Mouse (Mus musculus) hindbrain, embryonic 14.5 days (tissue): ENCODE data around the gene Cercam. TPM values are rescaled to one million over a fixed set of nuclear protein-coding genes. Genes with fewer than 3 reads are reported as not detected.

Experiments
- ATAC-seq: fragments of 200-750 bp; cut with Nextera tagmentation; 2 replicates; pipeline ENCODE4 v1.8.0; 2017; ENCODE audit warnings: moderate number of reproducible peaks, mild to moderate bottlenecking, moderate TSS enrichment, moderate library complexity; ENCODE audit not compliant: low FRiP score
- DNase-seq: peaks from one replicate; pipeline ENCODE4 v3.0.0-alpha.2; 2015; ENCODE audit warnings: low spot score
- H3K27ac ChIP-seq: fragments of 300-500 bp; sonication (generic); 2 replicates; pipeline ENCODE4 v1.5.1; 2014; ENCODE audit warnings: mild to moderate bottlenecking, moderate library complexity
- H3K27me3 ChIP-seq: fragments of 300-500 bp; sonication (generic); 2 replicates; pipeline ENCODE4 v1.6.1; 2014; ENCODE audit warnings: mild to moderate bottlenecking, low read length, mixed read lengths; ENCODE audit not compliant: control insufficient read depth, insufficient read depth
- H3K36me3 ChIP-seq: fragments of 300-500 bp; sonication (generic); replicated peaks from 2 replicates; pipeline ENCODE4 v1.6.1; 2014; ENCODE audit not compliant: control insufficient read depth, insufficient read depth
- H3K4me1 ChIP-seq: fragments of 300-500 bp; sonication (generic); replicated peaks from 2 replicates; pipeline ENCODE4 v1.6.1; 2014; ENCODE audit warnings: antibody characterized with exemption, low read length, mixed read lengths; ENCODE audit not compliant: control insufficient read depth, insufficient read depth
- H3K4me2 ChIP-seq: fragments of 300-500 bp; sonication (generic); replicated peaks from 2 replicates; pipeline ENCODE4 v1.6.1; 2014; ENCODE audit warnings: mild to moderate bottlenecking, moderate library complexity
- H3K4me3 ChIP-seq: fragments of 300-500 bp; sonication (generic); replicated peaks from 2 replicates; pipeline ENCODE4 v1.5.1; 2014; ENCODE audit warnings: mild to moderate bottlenecking, low read length
- H3K9ac ChIP-seq: fragments of 300-500 bp; sonication (generic); 2 replicates; pipeline ENCODE4 v1.6.1; 2014
- H3K9me3 ChIP-seq: fragments of 300-500 bp; sonication (generic); 2 replicates; pipeline ENCODE4 v1.6.1; 2016; ENCODE audit warnings: low read length; ENCODE audit not compliant: control insufficient read depth
- WGBS: fragments of 180-500 bp; shearing (Covaris S2); extraction: QIAGEN DNeasy Blood & Tissue Kit; methylation state at CpG from one replicate; pipeline ENCODE4 v1.1.7; 2014; 5-methylcytosine and 5-hydroxymethylcytosine counted together
- polyA plus RNA-seq: library from polyadenylated mRNA; unstranded; fragments of >200 nt; fragmentation: Nextera tagmentation; extraction: Ambion mirVana; gene quantifications from 2 replicates; pipeline ENCODE4 v1.2.1, GENCODE M21; 2014

Cercam gene
- polyA plus RNA-seq, 1 experiment from 2014 or later: 19.1 TPM

DNA sequence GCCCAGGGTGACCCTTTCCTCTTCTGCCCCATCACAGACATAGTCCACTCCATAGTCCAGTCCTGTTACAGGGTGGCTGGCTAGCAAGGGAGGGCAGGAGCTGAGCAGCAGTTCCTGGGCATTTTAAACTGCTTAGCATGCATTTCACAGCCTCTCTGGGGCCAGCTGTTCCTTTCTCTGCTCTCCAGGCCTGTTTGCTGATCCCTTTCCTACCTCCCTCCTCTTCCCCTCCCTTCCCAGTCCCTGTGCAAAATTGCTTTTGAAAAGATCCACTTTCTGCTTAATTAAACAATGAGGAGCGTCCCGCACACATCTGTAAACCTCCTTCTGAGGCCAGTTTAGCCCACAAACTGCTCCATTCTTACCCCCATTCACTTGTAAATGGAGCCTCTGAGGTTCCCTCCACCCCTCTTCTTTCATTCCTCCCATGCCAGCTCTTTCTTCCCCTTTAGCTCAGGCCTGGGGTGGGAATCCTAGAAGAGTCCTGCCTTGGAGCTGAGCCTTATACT, 33.5 kb upstream of the Cercam start:
- Histone ChIP-seq H3K4me3 (no peak overlapping the region), H3K27ac (peak overlapping the region; percentile 34), H3K36me3 (peaks cover 18% of the 10 kb centered on the region), H3K4me2 (no peak overlapping the region), H3K9me3 (no peaks in the 10 kb centered on the region), H3K9ac (peak overlapping the region; percentile 3), H3K27me3 (no peaks in the 10 kb centered on the region), H3K4me1 (peaks cover 15% of the 10 kb centered on the region)
- DNase-seq (no peak), ATAC-seq (peak; percentile 34; the same call in 1 of the 2 replicates)
- 9% methylated on average over 2 of the region's 2 CpGs for WGBS

- Histone ChIP-seq H3K9ac (no peak overlapping the region), H3K27me3 (no peaks in the 10 kb centered on the region), H3K4me2 (no peak overlapping the region), H3K4me1 (peaks cover 36% of the 10 kb centered on the region), H3K4me3 (no peak overlapping the region), H3K27ac (peak overlapping the region; percentile 67), H3K36me3 (peaks cover 25% of the 10 kb centered on the region), H3K9me3 (no peaks in the 10 kb centered on the region)
- DNase-seq (peak; percentile 27), ATAC-seq (peak; percentile 52)
- WGBS: 13% methylated on average over 4 of the region's 4 CpGs
Measured at GRCm38 (mm10) chr2:29839460-29839859, 29.5 kb upstream of the Cercam start.

GRCm38 (mm10) chr2:29843231-29844105, 25.5 kb upstream of the Cercam start:
- ATAC-seq (0 out of 2 replicates have a peak, but pooled peaks have one; percentile 19), DNase-seq (no peak)
- Histone ChIP-seq H3K9ac (peak overlapping the region; percentile 95; the same call in 1 of the 2 replicates), H3K27ac (peak overlapping the region; percentile 88), H3K36me3 (peaks cover 22% of the 10 kb centered on the region), H3K9me3 (no peaks in the 10 kb centered on the region), H3K27me3 (no peaks in the 10 kb centered on the region), H3K4me2 (peak overlapping the region; percentile 78; the same call in 1 of the 2 replicates), H3K4me3 (no peak overlapping the region), H3K4me1 (peaks cover 51% of the 10 kb centered on the region)
- WGBS: 19% methylated on average over 9 of the region's 9 CpGs

DNA sequence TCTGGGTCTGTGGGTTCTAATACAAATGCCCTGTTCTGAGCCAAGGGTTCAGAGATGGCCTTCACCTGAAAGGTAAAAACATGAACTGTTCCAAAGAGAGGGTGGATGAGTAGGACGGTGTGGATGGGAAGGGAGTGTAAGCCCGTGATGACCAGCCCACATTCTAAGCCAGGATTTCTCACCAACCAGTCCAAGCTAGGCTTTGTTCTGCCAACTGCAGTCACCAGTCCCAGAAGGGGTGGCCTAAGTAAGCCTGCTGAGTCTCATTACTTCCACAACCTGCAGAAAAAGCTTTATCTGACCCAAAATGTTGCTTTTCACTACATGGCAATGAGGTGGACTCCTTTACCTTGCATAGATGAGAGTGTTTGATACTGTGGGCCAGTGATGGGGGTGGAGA, 24.8 kb upstream of the Cercam start:
- Histone ChIP-seq H3K4me2 (peak overlapping the region; percentile 78), H3K9me3 (no peaks in the 10 kb centered on the region), H3K9ac (peak overlapping the region; percentile 95), H3K4me1 (peaks cover 49% of the 10 kb centered on the region), H3K36me3 (peaks cover 22% of the 10 kb centered on the region), H3K4me3 (no peak overlapping the region), H3K27ac (peak overlapping the region; percentile 88), H3K27me3 (no peaks in the 10 kb centered on the region)
- 35% methylated on average over 2 of the region's 2 CpGs for WGBS
- DNase-seq: no peak
- ATAC-seq: no peak

DNA sequence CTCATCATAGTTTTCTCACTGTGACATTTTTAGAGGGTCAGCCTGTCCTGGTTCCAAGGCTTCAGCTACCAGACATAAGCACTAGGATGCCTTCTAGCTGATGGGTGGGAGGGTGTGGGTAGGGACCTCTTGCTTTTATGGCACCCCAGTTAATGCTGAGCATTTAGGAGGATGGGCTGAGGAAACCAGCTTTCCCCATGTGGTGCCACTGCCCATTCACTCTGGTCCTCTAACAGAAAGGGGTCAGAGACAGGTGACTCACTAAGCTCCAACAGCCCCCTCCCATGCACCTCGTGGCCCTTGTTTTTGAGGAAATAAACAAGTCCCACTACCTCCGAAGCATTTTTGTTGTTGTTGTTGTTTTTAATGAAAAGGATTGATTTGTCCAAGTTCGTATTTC, 24.3 kb upstream of the Cercam start:
- peaks cover 22% of the 10 kb centered on the region for H3K36me3 ChIP-seq
- H3K4me1 ChIP-seq: peaks cover 49% of the 10 kb centered on the region
- peak overlapping the region; percentile 69 for H3K4me3 ChIP-seq
- 10% methylated on average over 3 of the region's 3 CpGs for WGBS
- ATAC-seq: no peak
- DNase-seq: no peak
- peak overlapping the region; percentile 88 for H3K27ac ChIP-seq
- no peaks in the 10 kb centered on the region for H3K9me3 ChIP-seq
- H3K4me2 ChIP-seq: peak overlapping the region; percentile 78
- H3K9ac ChIP-seq: peak overlapping the region; percentile 95
- H3K27me3 ChIP-seq: no peaks in the 10 kb centered on the region

DNA sequence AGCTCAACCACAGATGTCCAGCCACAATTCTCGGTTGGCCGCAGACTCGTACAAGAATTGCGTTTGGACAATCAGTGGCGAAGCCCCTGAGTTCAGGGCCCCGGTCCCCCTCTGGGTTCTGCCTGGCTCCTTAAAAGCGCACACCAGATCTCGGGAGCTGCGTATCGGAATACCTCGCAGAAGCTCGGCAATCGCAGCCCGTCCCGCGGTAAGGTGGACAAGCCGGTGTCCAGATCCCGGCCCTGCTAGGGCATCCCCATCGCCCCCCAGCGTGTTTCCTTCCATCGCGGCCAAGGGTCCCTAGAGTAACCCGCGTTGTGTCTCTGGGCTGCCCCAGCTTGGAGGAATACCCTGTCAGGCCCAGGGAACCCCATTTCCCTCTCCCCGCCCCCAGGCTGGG, 23.3 kb upstream of the Cercam start:
- H3K9me3 ChIP-seq: no peaks in the 10 kb centered on the region
- H3K27ac ChIP-seq: peak overlapping the region; percentile 88
- H3K4me3 ChIP-seq: peak overlapping the region; percentile 69
- peak overlapping the region; percentile 78 for H3K4me2 ChIP-seq
- 1% methylated on average over 25 of the region's 25 CpGs for WGBS
- peak; percentile 45 for DNase-seq
- H3K27me3 ChIP-seq: no peaks in the 10 kb centered on the region
- ATAC-seq: no peak
- H3K36me3 ChIP-seq: peaks cover 22% of the 10 kb centered on the region
- peak overlapping the region; percentile 95 for H3K9ac ChIP-seq
- H3K4me1 ChIP-seq: peaks cover 47% of the 10 kb centered on the region

GRCm38 (mm10) chr2:29846061-29846853, 22.7 kb upstream of the Cercam start:
- 2% methylated on average over 45 of the region's 47 CpGs for WGBS
- DNase-seq: peak; percentile 56
- H3K4me1 ChIP-seq: peaks cover 45% of the 10 kb centered on the region

GRCm38 (mm10) chr2:29846911-29847310, 22.1 kb upstream of the Cercam start:
- Histone ChIP-seq H3K9me3 (no peaks in the 10 kb centered on the region), H3K4me3 (peak overlapping the region; percentile 69), H3K4me1 (peaks cover 45% of the 10 kb centered on the region), H3K4me2 (peak overlapping the region; percentile 78), H3K27ac (peak overlapping the region; percentile 88; the same call in 1 of the 2 replicates), H3K9ac (peak overlapping the region; percentile 95), H3K36me3 (peaks cover 14% of the 10 kb centered on the region), H3K27me3 (no peaks in the 10 kb centered on the region)
- ATAC-seq (no peak), DNase-seq (no peak)
- WGBS: 10% methylated on average over 3 of the region's 3 CpGs

More at GRCm38 (mm10) chr2:29846061-29846853, 22.7 kb upstream of the Cercam start:
- Histone ChIP-seq H3K36me3 (peaks cover 20% of the 10 kb centered on the region), H3K9ac (peak overlapping the region; percentile 95), H3K9me3 (no peaks in the 10 kb centered on the region), H3K4me3 (peak overlapping the region; percentile 69), H3K27me3 (no peaks in the 10 kb centered on the region), H3K4me2 (peak overlapping the region; percentile 78), H3K27ac (peak overlapping the region; percentile 88)
- peak; percentile 59 for ATAC-seq

DNA sequence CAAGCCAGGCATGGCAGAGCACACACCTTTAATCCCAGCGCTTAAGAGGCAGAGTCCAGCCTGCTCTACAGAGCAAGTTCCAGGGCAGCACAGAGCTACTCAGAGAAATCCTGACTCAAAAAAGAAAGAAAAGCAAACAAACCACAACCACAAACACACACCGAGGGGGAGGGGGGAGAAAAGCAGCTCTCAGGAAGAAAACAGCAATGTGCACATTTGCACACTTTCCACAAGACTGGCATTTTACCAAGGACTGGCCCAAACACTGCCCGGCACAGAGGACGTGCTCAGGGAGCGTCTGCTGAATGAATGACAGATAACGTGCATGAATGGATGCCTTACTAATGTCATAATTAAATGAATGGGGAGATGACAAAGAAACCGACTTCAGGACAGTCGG, 19.9 kb upstream of the Cercam start:
- DNase-seq: no peak
- Histone ChIP-seq H3K4me2 (no peak overlapping the region), H3K9me3 (no peaks in the 10 kb centered on the region), H3K36me3 (no peaks in the 10 kb centered on the region), H3K9ac (no peak overlapping the region), H3K27me3 (no peaks in the 10 kb centered on the region), H3K4me3 (no peak overlapping the region), H3K4me1 (peaks cover 35% of the 10 kb centered on the region), H3K27ac (no peak overlapping the region)
- WGBS: 16% methylated on average over 8 of the region's 8 CpGs
- no peak for ATAC-seq
